Mouse (Mus musculus) heart, postnatal 10 days (tissue): ENCODE measurements around the gene Hspbp1. TPM values are rescaled to one million over a fixed set of nuclear protein-coding genes. Genes with fewer than 3 reads are reported as not detected.

Experiments
- DNase-seq, 2 experiments: peaks; one replicate each; pipeline ENCODE4 v3.0.0; 2021
- intact Hi-C: fragments of 180-260 bp; cut with DNase I; formaldehyde crosslinking; loops from one replicate; pipeline ENCODE4 v1.15.1; 2025
- total RNA-seq, 2 experiments: library from RNA; stranded (reverse); gene quantifications; 2 replicates each; pipeline ENCODE4 v1.2.3; 2021

The Hspbp1 gene
- total RNA-seq, 2 experiments from 2014 or later, result 45.0 to 46.7 TPM

DNA sequence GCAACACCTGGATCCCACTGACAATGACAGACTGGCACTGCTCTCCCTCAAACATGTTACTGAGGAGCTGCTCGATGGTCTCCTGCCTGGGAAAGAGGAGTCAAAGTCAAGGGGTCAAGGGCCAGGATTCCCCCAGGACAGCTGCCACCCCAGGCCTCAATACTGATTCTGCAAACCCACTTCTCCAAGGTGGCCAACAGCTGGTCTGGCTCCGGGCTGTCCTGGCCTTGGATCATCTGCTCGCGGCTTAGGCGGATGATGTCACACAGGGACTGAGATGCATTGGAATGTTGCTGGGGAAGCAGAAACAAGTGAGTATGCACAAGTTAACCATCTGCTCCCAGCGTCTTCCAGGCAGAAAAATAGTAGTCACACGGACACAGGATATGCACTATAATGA lies 42.9 kb downstream of the Hspbp1 start:
- intact Hi-C loops, result no loop called here
- peak; percentile 31 for DNase-seq

GRCm38 (mm10) chr7:4641155-4641554 lies 43.7 kb downstream of the Hspbp1 start:
- intact Hi-C loops, result no loop called here
- no peak for DNase-seq

- DNase-seq, result no peak
- intact Hi-C loops, result no loop called here
These were observed 48.7 kb downstream of the Hspbp1 start for GRCm38 (mm10) chr7:4636179-4636578.

- DNase-seq, result no peak
- intact Hi-C loops, result no loop called here
These were observed 53.8 kb downstream of the Hspbp1 start, which contains the start of gene Tmem86b for GRCm38 (mm10) chr7:4631031-4631430. TSS of gene Tmem86b (minus strand) at chr7:4631422.

DNA sequence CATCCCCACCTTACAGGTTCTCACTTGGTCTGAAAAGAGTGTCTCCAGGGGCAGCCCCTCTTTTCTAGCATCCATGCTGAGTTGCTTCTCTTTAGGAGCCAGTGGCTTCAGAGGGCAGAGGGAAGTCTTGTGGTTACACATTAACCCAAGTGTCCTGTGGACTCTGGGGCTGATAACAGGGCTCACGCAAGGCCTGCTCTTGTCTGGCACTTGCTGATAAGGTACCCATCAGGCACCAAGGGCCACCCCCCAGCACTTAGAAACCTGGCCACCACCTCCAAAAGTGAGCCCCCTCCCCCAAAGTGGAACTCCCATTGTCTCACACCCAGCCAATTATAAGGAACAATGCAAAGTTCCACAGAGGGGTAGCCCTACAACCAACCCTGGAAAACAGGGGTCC lies 54.7 kb downstream of the Hspbp1 start:
- no peak for DNase-seq
- intact Hi-C loops, result no loop called here

DNA sequence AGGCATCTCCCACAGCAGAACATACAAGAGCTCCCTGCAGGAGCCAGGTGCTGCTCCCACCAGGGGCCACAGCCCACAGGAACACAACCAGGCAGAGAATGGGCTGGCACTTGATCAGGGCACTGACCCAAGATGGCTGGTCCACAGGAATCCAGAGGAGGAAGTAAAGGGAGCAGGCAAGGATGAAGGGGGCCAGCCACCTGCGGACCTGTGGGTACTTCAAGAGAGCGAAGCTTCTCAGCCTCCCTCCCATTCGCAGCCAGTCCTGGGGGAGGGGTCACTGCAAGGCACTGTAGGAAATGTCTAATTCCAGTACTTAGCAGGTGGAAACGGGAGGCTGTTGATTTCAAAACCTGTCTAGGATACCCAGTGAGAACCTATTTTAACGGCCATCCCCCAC lies 55.3 kb downstream of the Hspbp1 start:
- intact Hi-C loops, result no loop called here
- DNase-seq, result no peak

DNA sequence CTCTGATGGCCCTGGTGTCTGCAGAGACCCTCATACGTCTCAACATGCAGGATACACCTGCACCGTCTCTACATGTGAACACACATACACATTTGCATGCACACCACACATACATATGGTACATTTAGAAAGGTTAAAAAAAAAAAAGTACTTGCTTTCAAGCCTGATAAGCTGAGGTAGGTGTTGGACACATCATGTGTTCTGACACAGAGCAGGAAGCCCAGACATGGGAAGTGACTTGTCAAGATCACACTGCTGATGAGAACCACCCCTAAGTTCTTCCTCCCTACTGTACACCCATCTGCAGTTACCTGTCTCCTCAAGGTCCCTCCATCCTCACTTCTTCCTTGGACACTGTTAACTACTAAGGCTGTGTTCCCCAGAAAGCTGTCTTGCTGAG lies 58.9 kb downstream of the Hspbp1 start:
- DNase-seq, result no peak

DNA sequence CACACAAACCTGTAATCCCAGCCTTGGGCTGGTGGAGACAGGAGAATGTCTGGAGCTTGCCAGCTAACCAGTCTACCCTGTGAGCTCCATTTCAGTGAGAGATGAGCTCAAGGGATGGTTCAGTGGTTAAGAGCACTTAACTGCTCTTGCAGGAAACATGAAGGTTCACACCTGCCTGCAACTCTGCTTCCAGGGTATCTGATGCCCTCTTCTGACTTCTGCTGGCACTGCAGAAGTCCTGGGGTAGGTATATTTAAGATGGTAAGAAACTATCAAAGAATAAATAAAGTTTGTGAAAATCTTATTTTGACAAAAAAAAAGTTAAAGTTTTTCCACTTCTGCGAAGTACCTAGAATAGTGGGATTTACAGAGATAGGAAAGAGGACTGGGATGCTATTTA lies 60.5 kb downstream of the Hspbp1 start:
- intact Hi-C loops, result loop anchor here (2.0 to 5.0 kb wide), 2 partner anchors 67 to 168 kb away; partner anchors contain the start of gene Rpl28

More for the DNA sequence above, 58.9 kb downstream of the Hspbp1 start:
- intact Hi-C loops, result loop anchor here (2.0 kb wide), 1 partner anchor 167 kb away; the partner anchor contains the start of gene Rpl28

GRCm38 (mm10) chr7:4623544-4624189 lies 61.2 kb downstream of the Hspbp1 start:
- intact Hi-C loops, result loop anchor here (2.0 to 5.0 kb wide), 3 partner anchors 66 to 317 kb away; partner anchors contain the start of gene Rpl28
- DNase-seq, result peak; percentile 50 to 57

More for the DNA sequence above, 60.5 kb downstream of the Hspbp1 start:
- no peak for DNase-seq

DNA sequence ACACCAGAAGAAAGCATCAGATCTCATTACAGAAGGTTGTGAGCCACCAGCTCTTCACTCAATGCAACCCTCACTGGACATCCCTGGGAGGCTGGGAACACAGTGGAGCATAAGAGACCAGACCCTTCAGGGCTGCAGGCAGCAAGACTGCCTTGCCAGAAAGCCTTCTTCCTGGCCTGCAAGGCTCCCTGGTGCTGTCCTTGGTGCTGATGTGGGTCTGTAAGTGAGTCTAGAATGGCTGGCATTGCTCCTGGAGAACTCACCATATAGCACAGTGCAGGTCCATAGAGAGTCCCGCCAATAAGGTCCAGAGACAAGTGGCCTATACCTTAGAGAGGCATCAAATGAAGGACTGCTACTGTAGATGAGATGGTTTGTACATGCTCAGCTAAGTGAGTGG lies 64.9 kb downstream of the Hspbp1 start:
- DNase-seq, result peak; percentile 51 to 64
- intact Hi-C loops, result loop anchor here (5.0 kb wide), 1 partner anchor 63 kb away; no protein-coding TSS in a partner anchor

DNA sequence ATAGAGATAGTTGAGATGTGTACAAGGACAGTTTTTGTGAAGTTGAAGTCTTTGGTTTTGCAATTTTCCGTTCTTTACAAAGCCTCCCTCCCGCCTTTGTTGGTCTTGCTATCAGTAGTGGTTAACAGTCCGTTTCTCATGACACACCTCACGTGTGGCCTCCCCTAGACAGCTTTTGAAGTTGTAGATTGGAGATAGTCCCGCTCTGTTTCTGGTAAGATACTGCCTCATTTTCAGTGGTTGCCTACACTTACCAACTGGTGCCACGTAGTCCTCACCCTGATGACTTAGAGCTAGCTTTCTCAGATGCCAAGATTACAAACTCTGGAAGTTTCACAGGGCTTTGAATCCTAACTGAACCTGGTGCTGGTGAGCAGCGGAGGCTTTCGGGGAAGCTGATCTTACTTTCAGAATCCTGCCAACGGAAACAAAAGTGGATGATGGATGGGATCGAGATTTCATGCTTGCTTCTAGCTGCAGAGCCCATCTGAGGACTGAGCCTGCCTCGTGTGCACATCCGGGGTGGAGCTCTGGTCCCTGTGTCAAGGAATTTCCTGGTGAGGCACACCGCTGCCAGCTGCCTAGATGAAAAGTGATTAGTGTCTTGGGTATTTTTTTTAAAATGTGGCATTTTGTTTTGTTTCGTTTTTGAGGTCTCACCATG lies 71.0 kb downstream of the Hspbp1 start:
- no peak for DNase-seq
- intact Hi-C loops, result no loop called here

DNA sequence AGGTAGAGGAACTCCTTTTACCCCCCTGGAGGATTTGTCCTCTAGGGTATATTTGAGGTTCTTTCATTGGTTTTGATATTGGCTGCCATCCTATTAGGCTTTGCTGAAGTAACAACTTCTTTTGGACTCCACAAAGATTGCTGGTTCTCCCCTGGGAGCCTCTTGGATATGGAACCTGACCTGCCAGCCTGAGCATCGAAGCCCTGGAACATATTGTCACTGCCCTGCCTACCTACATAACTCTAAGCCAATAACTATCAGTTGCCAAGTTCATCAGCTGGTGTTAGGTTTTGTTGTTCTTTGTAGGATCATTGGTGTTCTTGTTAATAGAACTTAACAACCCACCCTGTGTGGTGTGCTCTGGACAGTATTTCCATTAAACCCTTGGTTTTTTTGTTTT lies 71.9 kb downstream of the Hspbp1 start:
- intact Hi-C loops, result no loop called here
- DNase-seq, result no peak

- intact Hi-C loops, result no loop called here
- no peak for DNase-seq
These were observed 72.5 kb downstream of the Hspbp1 start for GRCm38 (mm10) chr7:4612386-4612785.

DNA sequence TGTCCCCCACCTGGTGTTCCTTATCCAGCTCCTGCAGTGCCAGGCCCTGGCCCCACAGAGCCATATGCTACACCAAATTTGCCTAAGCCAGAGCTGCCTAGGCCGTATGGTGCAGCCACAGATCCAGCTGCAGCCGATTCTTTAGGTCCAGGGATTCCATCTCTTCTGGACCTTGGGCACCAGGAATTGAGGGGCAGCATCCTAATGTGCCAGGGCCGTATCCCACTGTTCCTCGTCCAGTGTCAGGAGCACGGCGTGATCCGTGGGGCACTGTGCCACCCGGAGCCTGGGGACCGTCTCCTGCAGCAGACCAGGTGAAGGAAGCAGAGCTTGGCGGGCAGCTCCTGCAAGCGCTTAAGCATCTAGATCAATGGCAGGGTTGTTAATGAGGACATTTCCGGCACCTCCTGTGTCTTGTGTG lies 72.9 kb downstream of the Hspbp1 start:
- DNase-seq, result no peak
- intact Hi-C loops, result no loop called here

GRCm38 (mm10) chr7:4611511-4611910 lies 73.4 kb downstream of the Hspbp1 start:
- intact Hi-C loops, result no loop called here
- DNase-seq, result no peak

Other genes with a start within 250 kb of the Hspbp1 start
- 10 to 100 TPM; 32.8 to 34.1 TPM for gene Rdh13, start 239.4 kb downstream of the Hspbp1 start, total RNA-seq
- gene Eps8l1, start 224.4 kb downstream of the Hspbp1 start, total RNA-seq, result 1 to 10 TPM; 3.2 to 3.5 TPM
- gene Ppp1r12c, start 183.4 kb downstream of the Hspbp1 start, total RNA-seq, result 10 to 100 TPM; 74.8 to 97.1 TPM
- 10 to 100 TPM; 36.1 to 38.1 TPM for gene Tnnt1, start 168.7 kb downstream of the Hspbp1 start, total RNA-seq
- gene Tnni3, start 160.8 kb downstream of the Hspbp1 start, total RNA-seq, result 1,000 to 10,000 TPM; 6,124 to 6,345 TPM
- under 1 TPM; 0.81 to 0.87 TPM for gene Dnaaf3, start 152.6 kb downstream of the Hspbp1 start, total RNA-seq
- 1 to 10 TPM; 1.7 to 2.4 TPM for gene Syt5, start 137.5 kb downstream of the Hspbp1 start, total RNA-seq
- not detected for gene Ptprh, start 81.0 kb downstream of the Hspbp1 start, total RNA-seq
- 1 to 10 TPM; 6.2 to 6.6 TPM for gene Tmem86b, start 53.6 kb downstream of the Hspbp1 start, total RNA-seq
- gene Ppp6r1, start 26.0 kb downstream of the Hspbp1 start, total RNA-seq, result 10 to 100 TPM; 77.3 to 80.7 TPM
- gene Brsk1, start 5.5 kb upstream of the Hspbp1 start, total RNA-seq, result 1 to 10 TPM; 2.5 to 3.8 TPM
- gene Tmem150b, start 40.2 kb upstream of the Hspbp1 start, total RNA-seq, result under 1 TPM in 1 of 2 experiments, not detected in 1; 0.20 TPM
- gene Kmt5c, start 55.0 kb upstream of the Hspbp1 start, total RNA-seq, result 10 to 100 TPM; 32.1 to 37.1 TPM
- 10 to 100 TPM in 1 of 2 experiments, 1 to 10 TPM in 1; 7.4 to 10.9 TPM for gene Cox6b2, start 68.0 kb upstream of the Hspbp1 start, total RNA-seq
- gene Fam71e2, start 86.2 kb upstream of the Hspbp1 start, total RNA-seq, result not detected
- gene Il11, start 97.8 kb upstream of the Hspbp1 start, total RNA-seq, result not detected
- gene Tmem190, start 97.9 kb upstream of the Hspbp1 start, total RNA-seq, result not detected
- 1 to 10 TPM; 3.7 to 4.2 TPM for gene Tmem238, start 104.6 kb upstream of the Hspbp1 start, total RNA-seq
- 100 to 1,000 TPM; 630 to 679 TPM for gene Rpl28, start 107.8 kb upstream of the Hspbp1 start, total RNA-seq
- 100 to 1,000 TPM; 149 to 152 TPM for gene Ube2s, start 127.5 kb upstream of the Hspbp1 start, total RNA-seq
- gene Shisa7, start 159.6 kb upstream of the Hspbp1 start, total RNA-seq, result under 1 TPM in 1 of 2 experiments, not detected in 1; 0.15 TPM
- gene Isoc2b, start 185.2 kb upstream of the Hspbp1 start, total RNA-seq, result 1 to 10 TPM; 3.6 to 4.7 TPM
- 10 to 100 TPM; 15.8 to 16.3 TPM for gene Isoc2a, start 192.1 kb upstream of the Hspbp1 start, total RNA-seq
- gene Gm36210, start 221.4 kb upstream of the Hspbp1 start, total RNA-seq, result not detected
- 10 to 100 TPM; 11.8 to 13.8 TPM for gene Zfp628, start 230.1 kb upstream of the Hspbp1 start, total RNA-seq
- 1 to 10 TPM; 4.9 to 5.2 TPM for gene Nat14, start 237.0 kb upstream of the Hspbp1 start, total RNA-seq
- 10 to 100 TPM; 12.5 TPM for gene Ssc5d, start 240.7 kb upstream of the Hspbp1 start, total RNA-seq